Mouse (Mus musculus): ENCODE measurements at regions not wholly inside any gene's neighbourhood (a gene's known extent, or its start where the extent isn't known, plus 50 kb on each side); places are given as distances from the start of the nearest gene placed in this dataset.

DNA sequence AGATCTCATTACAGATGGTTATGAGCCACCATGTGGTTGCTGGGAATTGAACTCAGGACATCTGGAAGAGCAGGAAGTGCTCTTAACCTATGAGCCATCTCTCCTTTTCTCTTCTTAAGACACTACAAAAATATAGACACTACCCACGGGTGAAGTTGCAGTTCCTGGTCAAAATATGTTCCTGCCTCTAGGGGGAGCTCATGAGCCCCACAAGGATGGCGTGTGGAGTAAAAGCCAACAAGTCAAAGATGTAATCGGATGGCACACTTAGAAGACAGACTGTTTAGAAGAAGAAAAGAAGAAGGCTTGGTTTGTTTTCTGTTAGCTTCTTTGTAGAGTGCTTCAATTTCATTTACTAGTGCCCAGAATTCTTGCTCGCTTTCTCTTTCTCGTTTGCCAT is 161.7 kb downstream of the Minar1 start:
- Histone ChIP-seq H3K4me1 (ENCODE audit: control insufficient read depth, insufficient read depth, low read length) (no peaks in the 10 kb centered on the region), H3K9ac (replicated peaks; ENCODE audit: low read length) (no peak overlapping the region), H3K27me3 (ENCODE audit: control insufficient read depth, insufficient read depth, low read length) (no peaks in the 10 kb centered on the region), H3K36me3 (ENCODE audit: control insufficient read depth, insufficient read depth, low read length) (no peaks in the 10 kb centered on the region), H3K4me3 (replicated peaks; ENCODE audit: low read depth, low read length) (no peak overlapping the region), H3K27ac (replicated peaks; ENCODE audit: low read depth, low read length) (no peak overlapping the region), H3K4me2 (ENCODE audit: low read length) (no peak overlapping the region), H3K9me3 (ENCODE audit: control insufficient read depth, low read length) (no peaks in the 10 kb centered on the region)
- DNase-seq (peak; percentile 60), ATAC-seq (ENCODE audit: low FRiP score, low TSS enrichment) (no peak)
- WGBS: 48% methylated on average over 5 of the region's 5 CpGs

- no peaks in the 10 kb centered on the region for H3K9me3 ChIP-seq (ENCODE audit: control insufficient read depth, low read length)
These were observed 166.3 kb downstream of the Minar1 start for GRCm38 (mm10) chr9:89456666-89457065.

DNA sequence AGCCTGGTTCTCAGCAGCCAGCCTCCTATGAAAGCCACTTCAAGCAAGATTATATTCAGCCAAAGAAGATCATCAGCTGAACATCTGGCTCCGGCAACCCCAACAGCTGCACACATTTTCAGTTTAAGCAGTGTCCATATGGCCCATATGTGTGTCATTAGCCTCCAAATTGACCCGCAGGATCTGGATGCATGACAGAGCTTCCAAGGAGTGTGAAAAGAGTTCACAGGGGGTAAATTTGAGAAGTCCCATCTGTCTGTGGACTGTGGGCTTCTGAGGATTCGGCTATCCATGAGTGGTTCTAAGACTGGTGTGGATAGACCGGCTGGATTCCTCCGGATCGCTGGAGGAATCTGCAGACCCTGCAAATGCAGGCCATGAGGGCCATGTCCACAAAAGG is 173.3 kb downstream of the Minar1 start:
- DNase-seq (no peak), ATAC-seq (ENCODE audit: low FRiP score, low TSS enrichment) (no peak)
- 89% methylated on average over 6 of the region's 6 CpGs for WGBS

More at GRCm38 (mm10) chr9:89456666-89457065, 166.3 kb downstream of the Minar1 start:
- Histone ChIP-seq H3K4me3 (replicated peaks; ENCODE audit: low read depth, low read length) (no peak overlapping the region), H3K27ac (replicated peaks; ENCODE audit: low read depth, low read length) (no peak overlapping the region), H3K4me1 (ENCODE audit: control insufficient read depth, insufficient read depth, low read length) (no peaks in the 10 kb centered on the region), H3K36me3 (ENCODE audit: control insufficient read depth, insufficient read depth, low read length) (no peaks in the 10 kb centered on the region), H3K9ac (replicated peaks; ENCODE audit: low read length) (no peak overlapping the region), H3K27me3 (ENCODE audit: control insufficient read depth, insufficient read depth, low read length) (no peaks in the 10 kb centered on the region), H3K4me2 (ENCODE audit: low read length) (no peak overlapping the region)
- 87% methylated on average over 3 of the region's 3 CpGs for WGBS
- ATAC-seq (ENCODE audit: low FRiP score, low TSS enrichment): no peak
- no peak for DNase-seq

More for the DNA sequence above, 173.3 kb downstream of the Minar1 start:
- no peaks in the 10 kb centered on the region for H3K27me3 ChIP-seq (ENCODE audit: control insufficient read depth, insufficient read depth, low read length)
- no peak overlapping the region for H3K27ac ChIP-seq (replicated peaks; ENCODE audit: low read depth, low read length)
- no peaks in the 10 kb centered on the region for H3K36me3 ChIP-seq (ENCODE audit: control insufficient read depth, insufficient read depth, low read length)
- no peak overlapping the region for H3K9ac ChIP-seq (replicated peaks; ENCODE audit: low read length)
- H3K9me3 ChIP-seq (ENCODE audit: control insufficient read depth, low read length): no peaks in the 10 kb centered on the region
- H3K4me1 ChIP-seq (ENCODE audit: control insufficient read depth, insufficient read depth, low read length): no peaks in the 10 kb centered on the region
- H3K4me2 ChIP-seq (ENCODE audit: low read length): no peak overlapping the region
- H3K4me3 ChIP-seq (replicated peaks; ENCODE audit: low read depth, low read length): no peak overlapping the region
